Mouse (Mus musculus) layer of hippocampus, adult 6 months (tissue): Measurements from ENCODE around the gene Elk4. TPM values are rescaled to one million over a fixed set of nuclear protein-coding genes. Genes with fewer than 3 reads are reported as not detected.

Experiments
- long read RNA-seq, 2 experiments: library from polyadenylated mRNA; unstranded; transcript quantifications; one replicate each; pipeline ENCODE4 v2.0.0; 2019 to 2020
- polyA plus RNA-seq: library from polyadenylated mRNA; unstranded; fragments of <200 nt; fragmentation: Nextera tagmentation; gene quantifications from 2 replicates; pipeline ENCODE4 v1.2.3, GENCODE M21; 2021

Elk4 gene
- 13.2 and 13.3 TPM in 2 replicates for polyA plus RNA-seq
- long read RNA-seq, experiment 1, partial matches to known transcripts = 4 of 9 reads
- long read RNA-seq, experiment 1, other reads (novel, unspliced or antisense) = 5 of 9 reads
- long read RNA-seq, experiment 2, full-length matches to known transcripts = 10 of 25 reads
- long read RNA-seq, experiment 2, partial matches to known transcripts = 2 of 25 reads
- long read RNA-seq, experiment 2, other reads (novel, unspliced or antisense) = 13 of 25 reads

GRCm38 (mm10) chr1:132007282-132007815 is at the start of gene Elk4:
Gene Elk4, plus strand, starts transcription at chr1:132007607.

GRCm38 (mm10) chr1:131962606-131963084 is 44.8 kb upstream of the Elk4 start, which contains the start of gene Slc45a3:
Gene Slc45a3, plus strand, starts transcription at chr1:131962967.

GRCm38 (mm10) chr1:132067261-132068255 is 60.2 kb downstream of the Elk4 start, which contains the start of gene Mfsd4a:
Gene Mfsd4a, minus strand, starts transcription at chr1:132068062.

Other genes starting within 250 kb of the Elk4 start
- gene Pm20d1, start 210.2 kb upstream of the Elk4 start, polyA plus RNA-seq = 2.1 and 5.3 TPM in 2 replicates
- gene Slc41a1, start 180.1 kb upstream of the Elk4 start, polyA plus RNA-seq = 28.1 and 28.8 TPM in 2 replicates
- gene Rab29, start 140.4 kb upstream of the Elk4 start, polyA plus RNA-seq = 11.6 and 11.8 TPM in 2 replicates
- gene Nucks1, start 97.1 kb upstream of the Elk4 start, polyA plus RNA-seq = 16.1 and 17.3 TPM in 2 replicates
- gene Slc45a3, start 44.6 kb upstream of the Elk4 start, polyA plus RNA-seq = 0.29 and 0.50 TPM in 2 replicates
- gene Mfsd4a, start 60.5 kb downstream of the Elk4 start, polyA plus RNA-seq = 71.4 and 96.2 TPM in 2 replicates
- 3.5 and 3.8 TPM in 2 replicates for gene Cdk18, start 132.1 kb downstream of the Elk4 start, polyA plus RNA-seq
- 1.2 and 1.7 TPM in 2 replicates for gene Lemd1, start 183.8 kb downstream of the Elk4 start, polyA plus RNA-seq
- gene AC124108.1, start 183.8 kb downstream of the Elk4 start, polyA plus RNA-seq = 0.11 TPM in 2 replicates
- gene Gm10188, start 222.2 kb downstream of the Elk4 start, polyA plus RNA-seq = not detected in 2 replicates